23 mouse cellular contexts compared by ENCODE assay signal in genomic region chr5:125751481-125751880, GRCm38 (mm10).
A peak's percentile ranks its signal among the peaks of the same experiment; 100 is the strongest.
DNase-seq lines count a peak whose midpoint lies in the region; TF ChIP-seq lines count a peak whose summit lies in the region.
"Had no signal": no experiment of that assay in that cellular context is flagged by ENCODE, and none has a peak within 500 bp of the region (broad histone marks: within the 10 kb centered on the region; RNA-seq: fewer than 3 reads in every experiment).

No protein-coding gene starts in this region.

- no peak for TF ChIP-seq POLR2A in lung, adult 2 months (IDR thresholded peaks at IDR 0.05; ENCODE audit: borderline replicate concordance, extremely low read depth, low read depth, low read length)

- H3K4me1 ChIP-seq in lung, adult 2 months (ENCODE audit: control insufficient read depth, insufficient read depth, low read length) = no peaks in the 10 kb centered on the region
- H3K4me1 ChIP-seq: embryonic facial prominence, embryonic 12.5 days; embryonic facial prominence, embryonic 15.5 days; forebrain, embryonic 12.5 days; heart, embryonic 10.5 days; heart, embryonic 13.5 days had no signal

- no peak overlapping the region for H3K4me3 ChIP-seq in layer of hippocampus, adult 2 months
- no peak overlapping the region for H3K4me3 ChIP-seq in lung, adult 2 months (replicated peaks; ENCODE audit: extremely low read depth, low read depth, low read length)
- H3K4me3 ChIP-seq: embryonic facial prominence, embryonic 12.5 days; embryonic facial prominence, embryonic 15.5 days; forebrain, embryonic 12.5 days; gastrocnemius, adult 2 months; heart, adult 2 months; heart, embryonic 10.5 days; heart, embryonic 13.5 days; hindbrain, embryonic 15.5 days had no signal

- peak overlapping the region; percentile 23; the same call in 1 of the 2 replicates for H3K27ac ChIP-seq in layer of hippocampus, adult 2 months
- H3K27ac ChIP-seq: embryonic facial prominence, embryonic 12.5 days; embryonic facial prominence, embryonic 15.5 days; forebrain, embryonic 12.5 days; gastrocnemius, adult 2 months; heart, adult 2 months; heart, embryonic 10.5 days; heart, embryonic 13.5 days; hindbrain, embryonic 15.5 days had no signal

- no peak for DNase-seq in layer of hippocampus, adult 2 months (ENCODE audit: low spot score in 2 of 2)
- DNase-seq in layer of hippocampus, adult 9-10 months (ENCODE audit: low spot score) = no peak
- peak; percentile 66 for DNase-seq in lung, postnatal 10 days
- no peak for DNase-seq in lung, adult 2 months
- DNase-seq in lung, postnatal 36 days = peak; percentile 25
- DNase-seq in spleen, adult 18-20 months = no peak
- DNase-seq: adrenal gland, adult 2 months; adrenal gland, postnatal 14 days; cerebellum, adult 11 months; cerebellum, adult 2 months; cerebellum, adult 9-11 months; cerebellum, postnatal 25 days; gastrocnemius, adult 2 months; gastrocnemius, postnatal 14 days; heart, adult 2 months; heart, postnatal 14 days; heart, postnatal 4 days had no signal

- no peak for TF ChIP-seq CTCF in layer of hippocampus, adult 2 months (conservative IDR thresholded peaks at IDR 0.05)
- no peak for TF ChIP-seq CTCF in lung, adult 2 months (IDR thresholded peaks at IDR 0.05; ENCODE audit: insufficient read depth, low read length)

- WGBS in lung, adult 2 months = 68% methylated on average over 5 of the region's 5 CpGs

Comparison
In these comparisons a context has a peak if more than half of its experiments do, and no peak if none do; other contexts are left out.
1. DNase-seq: peak in lung, postnatal 10 days (single experiment) and lung, postnatal 36 days (single experiment); none in layer of hippocampus, adult 2 months (0 of 2), layer of hippocampus, adult 9-10 months (single experiment), lung, adult 2 months (single experiment) and spleen, adult 18-20 months (0 of 2).